Mouse (Mus musculus) embryonic facial prominence, embryonic 14.5 days (tissue): ENCODE results near the gene Pcnx3. TPM values are rescaled to one million over a fixed set of nuclear protein-coding genes. Genes with fewer than 3 reads are reported as not detected.
"Not testable (repeated sequence)": the region's sequence is repeated elsewhere in the genome, so short reads cannot be mapped to it uniquely, and the experiment has no call there.

ENCODE experiments used
- ATAC-seq: fragments of 200-750 bp; cut with Nextera tagmentation; 2 replicates; pipeline ENCODE4 v1.8.0; 2017; ENCODE audit warnings: low read depth, moderate number of reproducible peaks, moderate TSS enrichment
- DNase-seq: peaks from one replicate; pipeline ENCODE4 v3.0.0-alpha.2; 2015; ENCODE audit warnings: low spot score
- H3K27ac ChIP-seq: fragments of 300-500 bp; sonication (generic); replicated peaks from 2 replicates; pipeline ENCODE4 v1.5.1; 2014; ENCODE audit warnings: low read depth, mild to moderate bottlenecking, low read length, moderate library complexity
- H3K27me3 ChIP-seq: fragments of 300-500 bp; sonication (generic); replicated peaks from 2 replicates; pipeline ENCODE4 v1.6.1; 2014; ENCODE audit warnings: low read length; ENCODE audit not compliant: control insufficient read depth, insufficient read depth
- H3K36me3 ChIP-seq: fragments of 300-500 bp; sonication (generic); 2 replicates; pipeline ENCODE4 v1.6.1; 2014; ENCODE audit warnings: low read length, mixed read lengths; ENCODE audit not compliant: control insufficient read depth, insufficient read depth
- H3K4me1 ChIP-seq: fragments of 300-500 bp; sonication (generic); 2 replicates; pipeline ENCODE4 v1.6.1; 2014; ENCODE audit warnings: antibody characterized with exemption, low read length; ENCODE audit not compliant: control insufficient read depth, insufficient read depth
- H3K4me2 ChIP-seq: fragments of 300-500 bp; sonication (generic); 2 replicates; pipeline ENCODE4 v1.6.1; 2014; ENCODE audit warnings: low read depth, mild to moderate bottlenecking, low read length, moderate library complexity, mixed read lengths
- H3K4me3 ChIP-seq: fragments of 300-500 bp; sonication (generic); 2 replicates; pipeline ENCODE4 v1.5.1; 2014; ENCODE audit warnings: low read depth, mild to moderate bottlenecking, low read length
- H3K9ac ChIP-seq: fragments of 300-500 bp; sonication (generic); 2 replicates; pipeline ENCODE4 v1.6.1; 2014; ENCODE audit warnings: low read depth, mild to moderate bottlenecking, low read length, moderate library complexity, mixed read lengths
- H3K9me3 ChIP-seq: fragments of 300-500 bp; sonication (generic); 2 replicates; pipeline ENCODE4 v1.6.1; 2016; ENCODE audit warnings: low read length; ENCODE audit not compliant: control insufficient read depth
- WGBS: fragments of 180-500 bp; shearing (Covaris S2); extraction: QIAGEN DNeasy Blood & Tissue Kit; methylation state at CpG from one replicate; pipeline ENCODE4 v1.1.7; 2014; 5-methylcytosine and 5-hydroxymethylcytosine counted together
- polyA plus RNA-seq: library from polyadenylated mRNA; unstranded; fragments of >200 nt; fragmentation: Nextera tagmentation; extraction: Ambion mirVana; gene quantifications from 2 replicates; pipeline ENCODE4 v1.2.1, GENCODE M21; 2014

Pcnx3 gene
- polyA plus RNA-seq, 1 experiment from 2014 or later: 24.1 TPM

DNA sequence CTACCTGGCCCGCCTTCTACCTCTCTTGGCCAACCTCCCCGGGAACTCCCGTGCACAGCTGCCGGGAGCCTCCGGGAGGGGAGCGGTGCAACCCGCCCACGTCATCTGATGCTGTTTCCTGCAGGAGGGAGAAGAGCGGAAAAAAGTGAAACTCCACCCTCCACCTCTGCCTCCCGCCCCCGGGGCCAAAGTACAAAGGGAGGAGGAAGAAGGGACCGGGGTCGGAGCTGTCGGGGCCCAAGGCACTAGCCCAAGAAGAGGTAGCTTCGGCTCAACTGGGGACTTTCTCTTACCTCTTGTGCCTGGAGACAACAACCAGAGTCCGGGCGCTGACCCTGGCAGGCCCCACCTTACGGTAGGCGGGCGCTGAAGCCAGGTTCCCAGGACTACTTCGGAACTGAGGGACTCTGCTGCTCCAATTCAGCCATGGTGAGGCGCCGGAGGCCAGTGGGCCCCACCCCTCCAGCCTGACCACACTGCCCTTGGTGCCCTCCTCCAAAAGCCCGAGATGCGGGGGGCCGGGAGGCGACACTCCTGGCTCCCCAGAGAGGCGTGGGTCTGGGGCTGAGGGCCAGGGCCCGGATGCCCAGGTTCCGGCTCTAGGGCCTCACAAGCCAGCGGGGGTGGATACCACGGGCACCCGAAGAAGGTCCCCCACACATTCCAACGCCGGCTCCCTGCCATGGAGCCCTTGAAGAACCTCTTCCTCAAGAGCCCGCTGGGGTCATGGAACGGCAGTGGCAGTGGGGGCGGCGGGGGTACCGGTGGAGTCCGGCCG lies 1.0 kb upstream of the Pcnx3 start:
- H3K27me3 ChIP-seq: no peaks in the 10 kb centered on the region
- H3K4me2 ChIP-seq: peak overlapping the region; percentile 96
- H3K36me3 ChIP-seq: peaks cover 51% of the 10 kb centered on the region
- H3K9ac ChIP-seq: peak overlapping the region; percentile 90
- H3K4me3 ChIP-seq: peak overlapping the region; percentile 88
- peak overlapping the region; percentile 97 for H3K27ac ChIP-seq
- peaks cover 25% of the 10 kb centered on the region for H3K4me1 ChIP-seq
- peak; percentile 59 for ATAC-seq
- no peaks in the 10 kb centered on the region for H3K9me3 ChIP-seq
- DNase-seq: peak; percentile 95
- WGBS: 5% methylated on average over 27 of the region's 42 CpGs

- H3K9ac ChIP-seq: peak overlapping the region; percentile 90
- ATAC-seq (no peak), DNase-seq (no peak)
- H3K4me1 ChIP-seq: peaks cover 25% of the 10 kb centered on the region
- H3K27ac ChIP-seq: peak overlapping the region; percentile 97
- H3K4me2 ChIP-seq: peak overlapping the region; percentile 96
- peaks cover 53% of the 10 kb centered on the region for H3K36me3 ChIP-seq
- H3K9me3 ChIP-seq: no peaks in the 10 kb centered on the region
- under 1% methylated on average over 7 of the region's 7 CpGs for WGBS
- no peaks in the 10 kb centered on the region for H3K27me3 ChIP-seq
- H3K4me3 ChIP-seq: peak overlapping the region; percentile 88
Observed at GRCm38 (mm10) chr19:5689088-5689428, 350 bp upstream of the Pcnx3 start.

- Histone ChIP-seq H3K9ac (peak overlapping the region; percentile 83), H3K4me2 (peak overlapping the region; percentile 96), H3K27ac (peak overlapping the region; percentile 97), H3K9me3 (no peaks in the 10 kb centered on the region), H3K4me1 (peaks cover 25% of the 10 kb centered on the region), H3K4me3 (peak overlapping the region; percentile 88), H3K36me3 (peaks cover 53% of the 10 kb centered on the region), H3K27me3 (no peaks in the 10 kb centered on the region)
- 16% methylated on average over 9 of the region's 9 CpGs for WGBS
- ATAC-seq (no peak), DNase-seq (no peak)
Observed at GRCm38 (mm10) chr19:5687738-5688137, 970 bp downstream of the Pcnx3 start.

DNA sequence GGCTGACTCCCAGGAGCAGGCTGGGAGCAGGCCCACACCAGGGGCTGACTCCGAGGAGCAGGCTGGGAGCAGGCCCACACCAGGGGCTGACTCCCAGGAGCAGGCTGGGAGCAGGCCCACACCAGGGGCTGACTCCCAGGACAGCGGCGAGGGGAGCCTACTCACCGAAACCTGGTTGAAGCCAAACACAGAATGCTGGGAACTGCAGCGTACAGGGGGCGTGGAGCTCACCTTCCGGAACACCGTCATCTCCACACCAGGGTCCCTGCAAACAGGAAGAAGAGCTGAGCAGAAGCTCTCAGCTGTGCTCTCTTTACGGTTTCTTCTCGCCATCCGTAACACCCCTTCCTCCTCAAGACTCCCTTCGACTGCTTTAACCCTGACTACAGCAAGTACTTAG lies 1.8 kb downstream of the Pcnx3 start:
- not testable (repeated sequence) for ATAC-seq, H3K9me3 ChIP-seq, H3K27me3 ChIP-seq, DNase-seq, H3K27ac ChIP-seq
- Histone ChIP-seq H3K4me3 (peak overlapping the region; percentile 88; the same call in 1 of the 2 replicates), H3K36me3 (peaks cover 57% of the 10 kb centered on the region), H3K4me1 (peaks cover 18% of the 10 kb centered on the region), H3K4me2 (peak overlapping the region; percentile 96; the same call in 1 of the 2 replicates), H3K9ac (peak overlapping the region; percentile 83; the same call in 1 of the 2 replicates)
- 95% methylated on average over 11 of the region's 12 CpGs for WGBS

GRCm38 (mm10) chr19:5686437-5686836 lies 2.3 kb downstream of the Pcnx3 start:
- no peak for DNase-seq
- 89% methylated on average over 13 of the region's 13 CpGs for WGBS
- H3K9ac ChIP-seq: no peak overlapping the region
- H3K4me3 ChIP-seq: no peak overlapping the region
- H3K9me3 ChIP-seq: no peaks in the 10 kb centered on the region
- H3K4me1 ChIP-seq: peaks cover 13% of the 10 kb centered on the region
- H3K27me3 ChIP-seq: no peaks in the 10 kb centered on the region
- no peak overlapping the region for H3K27ac ChIP-seq
- peaks cover 60% of the 10 kb centered on the region for H3K36me3 ChIP-seq
- no peak overlapping the region for H3K4me2 ChIP-seq
- ATAC-seq: no peak

DNA sequence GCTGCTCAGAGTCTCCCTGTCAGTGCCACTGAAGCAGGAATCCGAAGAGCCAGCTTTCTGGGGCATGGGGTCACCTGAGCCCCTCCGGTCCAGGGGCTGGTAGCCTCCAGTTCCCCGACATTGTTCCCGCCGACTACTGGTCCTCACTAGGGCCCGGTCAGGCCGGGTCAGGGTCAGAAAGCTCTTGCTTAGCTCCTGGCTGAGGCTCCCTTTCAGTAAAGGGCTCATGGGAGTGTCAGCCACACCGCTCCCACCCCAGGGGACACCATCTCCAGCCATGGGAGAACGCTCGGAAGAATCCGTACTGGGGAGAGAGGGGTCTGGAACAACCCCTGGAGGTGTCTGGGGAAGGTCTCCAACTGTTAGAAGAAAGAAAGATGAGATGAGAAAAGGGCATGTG lies 2.8 kb downstream of the Pcnx3 start:
- Histone ChIP-seq H3K36me3 (peaks cover 60% of the 10 kb centered on the region), H3K4me3 (no peak overlapping the region), H3K27ac (no peak overlapping the region), H3K9me3 (no peaks in the 10 kb centered on the region), H3K27me3 (no peaks in the 10 kb centered on the region), H3K9ac (no peak overlapping the region), H3K4me2 (no peak overlapping the region), H3K4me1 (peaks cover 7% of the 10 kb centered on the region)
- no peak for DNase-seq
- ATAC-seq: no peak
- 91% methylated on average over 11 of the region's 11 CpGs for WGBS

DNA sequence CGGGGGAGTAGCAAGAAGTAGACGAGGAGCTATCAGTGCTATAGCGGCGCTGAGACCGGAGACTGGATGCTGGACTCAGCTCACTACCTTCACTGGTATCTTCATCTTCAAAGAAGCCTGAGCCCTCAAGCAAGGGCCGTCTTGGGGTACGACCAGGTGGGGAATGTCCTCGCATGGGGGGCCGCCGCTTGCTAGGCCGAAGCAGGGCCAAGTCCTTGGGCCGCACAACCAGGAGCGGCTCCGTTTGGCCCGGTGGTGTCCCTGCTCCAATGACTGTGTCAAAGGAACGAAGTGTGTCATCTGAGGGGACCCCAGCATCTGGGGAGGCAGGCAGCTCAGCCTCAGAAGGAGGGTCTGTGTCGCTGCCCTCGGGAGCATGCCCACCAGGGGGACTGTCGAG lies 3.3 kb downstream of the Pcnx3 start:
- no peak overlapping the region for H3K9ac ChIP-seq
- ATAC-seq (no peak), DNase-seq (no peak)
- no peaks in the 10 kb centered on the region for H3K27me3 ChIP-seq
- peaks cover 3% of the 10 kb centered on the region for H3K4me1 ChIP-seq
- no peak overlapping the region for H3K4me3 ChIP-seq
- WGBS: 95% methylated on average over 16 of the region's 19 CpGs
- H3K9me3 ChIP-seq: no peaks in the 10 kb centered on the region
- no peak overlapping the region for H3K27ac ChIP-seq
- peaks cover 61% of the 10 kb centered on the region for H3K36me3 ChIP-seq
- H3K4me2 ChIP-seq: no peak overlapping the region

GRCm38 (mm10) chr19:5684985-5685384 lies 3.7 kb downstream of the Pcnx3 start:
- H3K4me2 ChIP-seq: no peak overlapping the region
- no peak overlapping the region for H3K27ac ChIP-seq
- DNase-seq: no peak
- no peaks in the 10 kb centered on the region; the same call in 1 of the 2 replicates for H3K4me1 ChIP-seq
- WGBS: 93% methylated on average over 13 of the region's 13 CpGs
- H3K36me3 ChIP-seq: peaks cover 65% of the 10 kb centered on the region
- no peak overlapping the region for H3K9ac ChIP-seq
- ATAC-seq: no peak
- no peaks in the 10 kb centered on the region for H3K27me3 ChIP-seq
- H3K4me3 ChIP-seq: no peak overlapping the region
- H3K9me3 ChIP-seq: no peaks in the 10 kb centered on the region

- no peak overlapping the region for H3K4me3 ChIP-seq
- H3K27me3 ChIP-seq: no peaks in the 10 kb centered on the region
- H3K4me1 ChIP-seq: no peaks in the 10 kb centered on the region; the same call in 1 of the 2 replicates
- no peak overlapping the region for H3K9ac ChIP-seq
- ATAC-seq (no peak), DNase-seq (no peak)
- no peaks in the 10 kb centered on the region for H3K9me3 ChIP-seq
- H3K36me3 ChIP-seq: peaks cover 73% of the 10 kb centered on the region
- no peak overlapping the region for H3K4me2 ChIP-seq
- no peak overlapping the region for H3K27ac ChIP-seq
- WGBS: 80% methylated on average over 7 of the region's 12 CpGs
Observed at GRCm38 (mm10) chr19:5684236-5684635, 4.5 kb downstream of the Pcnx3 start.
